Comparison of ENCODE assay signal across 23 mouse cellular contexts in the genomic region with DNA sequence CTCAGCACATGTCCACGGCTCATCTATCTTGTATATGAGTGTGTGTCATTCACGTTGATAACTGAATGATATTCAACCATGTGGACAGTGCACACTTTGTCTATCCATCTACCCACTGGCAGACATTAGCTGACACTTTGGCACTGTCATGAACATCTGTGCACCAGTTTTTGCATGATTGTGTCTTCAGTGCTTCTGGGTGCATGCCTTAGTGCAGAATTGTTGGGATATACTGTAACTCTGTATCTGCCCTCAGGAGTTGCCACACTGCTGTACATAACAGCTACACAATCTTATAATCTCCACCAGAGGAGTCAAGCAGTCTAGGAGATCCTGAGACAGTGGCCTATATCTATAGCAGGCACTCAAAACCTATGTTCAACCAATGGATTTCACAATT.
"Had no signal": no experiment of that assay in that cellular context is flagged by ENCODE, and none has a peak within 500 bp of the region (broad histone marks: within the 10 kb centered on the region; RNA-seq: fewer than 3 reads in every experiment).

No protein-coding gene starts in this region.

- DNase-seq: gastrocnemius, postnatal 10 days; gastrocnemius, postnatal 25 days; heart, adult 2 months; heart, postnatal 4 days; kidney, adult 18-20 months; kidney, adult 8-10 months; kidney, postnatal 10 days; kidney, postnatal 25 days; kidney, postnatal 4 days had no signal

- H3K9me3 ChIP-seq: heart, embryonic 13.5 days; heart, embryonic 15.5 days; hindbrain, embryonic 10.5 days; hindbrain, embryonic 12.5 days; intestine, embryonic 15.5 days; limb, embryonic 10.5 days; limb, embryonic 12.5 days had no signal

- H3K36me3 ChIP-seq: heart, embryonic 13.5 days; heart, embryonic 15.5 days; hindbrain, embryonic 10.5 days; hindbrain, embryonic 12.5 days; intestine, embryonic 15.5 days; limb, embryonic 10.5 days; limb, embryonic 12.5 days had no signal

- H3K27me3 ChIP-seq: heart, embryonic 13.5 days; heart, embryonic 15.5 days; hindbrain, embryonic 12.5 days; intestine, embryonic 15.5 days; limb, embryonic 12.5 days had no signal

- H3K4me3 ChIP-seq: heart, adult 2 months; heart, embryonic 13.5 days; heart, embryonic 15.5 days; hindbrain, embryonic 10.5 days; hindbrain, embryonic 12.5 days; intestine, embryonic 15.5 days; layer of hippocampus, adult 2 months; left cerebral cortex, adult 2 months; limb, embryonic 10.5 days; limb, embryonic 12.5 days had no signal

- H3K27ac ChIP-seq: heart, embryonic 13.5 days; hindbrain, embryonic 10.5 days; hindbrain, embryonic 12.5 days; hindbrain, embryonic 14.5 days; intestine, embryonic 15.5 days; left cerebral cortex, adult 2 months; limb, embryonic 10.5 days; limb, embryonic 12.5 days had no signal

- ATAC-seq: hindbrain, embryonic 16.5 days; inflammation-experienced regulatory T-cells, adult 6 months; intestine, embryonic 15.5 days; intestine, postnatal 0 days had no signal

- H3K4me2 ChIP-seq: heart, embryonic 11.5 days; heart, embryonic 13.5 days; heart, embryonic 15.5 days; hindbrain, embryonic 12.5 days; hindbrain, embryonic 14.5 days; intestine, embryonic 15.5 days; limb, embryonic 12.5 days had no signal

- H3K9ac ChIP-seq: heart, embryonic 13.5 days; heart, embryonic 15.5 days; hindbrain, embryonic 12.5 days; hindbrain, embryonic 14.5 days; intestine, embryonic 15.5 days; limb, embryonic 12.5 days had no signal

- H3K4me1 ChIP-seq: hindbrain, embryonic 10.5 days; hindbrain, embryonic 12.5 days; intestine, embryonic 15.5 days; limb, embryonic 10.5 days had no signal
